Mouse (Mus musculus): ENCODE results near the gene Zfp592. TPM values are rescaled to one million over a fixed set of nuclear protein-coding genes. Genes with fewer than 3 reads are reported as not detected.

Zfp592 gene
- polyA plus RNA-seq, 1 experiment from 2014 or later = 4.2 TPM

- H3K27ac ChIP-seq (ENCODE audit: low read depth, low read length) = no peak overlapping the region
- H3K4me3 ChIP-seq (ENCODE audit: low read depth, low read length) = no peak overlapping the region
- H3K4me1 ChIP-seq (replicated peaks; ENCODE audit: control insufficient read depth, insufficient read depth, low read length) = no peaks in the 10 kb centered on the region
- no peaks in the 10 kb centered on the region for H3K9me3 ChIP-seq (ENCODE audit: control insufficient read depth)
- no peak overlapping the region for H3K9ac ChIP-seq (ENCODE audit: low read depth, low read length)
- no peaks in the 10 kb centered on the region for H3K36me3 ChIP-seq (ENCODE audit: control insufficient read depth, insufficient read depth)
- WGBS = 92% methylated on average over 11 of the region's 11 CpGs
- no peak overlapping the region for H3K4me2 ChIP-seq (replicated peaks; ENCODE audit: low read depth)
- no peak for ATAC-seq
- TF ChIP-seq CTCF (IDR thresholded peaks at IDR 0.05; ENCODE audit: low read depth) = no peak
- no peaks in the 10 kb centered on the region for H3K27me3 ChIP-seq (replicated peaks; ENCODE audit: control insufficient read depth, insufficient read depth, low read length)
Observed at GRCm38 (mm10) chr7:80980566-80980965, 12.9 kb upstream of the Zfp592 start.

GRCm38 (mm10) chr7:80986458-80987187 is 6.9 kb upstream of the Zfp592 start:
- ATAC-seq = peak; percentile 25; the same call in 1 of the 2 replicates
- H3K4me3 ChIP-seq (ENCODE audit: low read depth, low read length) = no peak overlapping the region
- no peaks in the 10 kb centered on the region for H3K36me3 ChIP-seq (ENCODE audit: control insufficient read depth, insufficient read depth)
- H3K27me3 ChIP-seq (replicated peaks; ENCODE audit: control insufficient read depth, insufficient read depth, low read length) = no peaks in the 10 kb centered on the region
- H3K4me2 ChIP-seq (replicated peaks; ENCODE audit: low read depth) = no peak overlapping the region
- peaks cover 7% of the 10 kb centered on the region for H3K4me1 ChIP-seq (replicated peaks; ENCODE audit: control insufficient read depth, insufficient read depth, low read length)
- no peaks in the 10 kb centered on the region for H3K9me3 ChIP-seq (ENCODE audit: control insufficient read depth)
- 15% methylated on average over 6 of the region's 6 CpGs for whole genome bisulfite sequencing
- no peak overlapping the region for H3K27ac ChIP-seq (ENCODE audit: low read depth, low read length)
- H3K9ac ChIP-seq (ENCODE audit: low read depth, low read length) = no peak overlapping the region
- no peak for TF ChIP-seq CTCF (IDR thresholded peaks at IDR 0.05; ENCODE audit: low read depth)

GRCm38 (mm10) chr7:80987805-80988625 is 5.5 kb upstream of the Zfp592 start:
- Histone ChIP-seq H3K9me3 (ENCODE audit: control insufficient read depth) (no peaks in the 10 kb centered on the region), H3K9ac (ENCODE audit: low read depth, low read length) (no peak overlapping the region), H3K4me3 (ENCODE audit: low read depth, low read length) (no peak overlapping the region), H3K4me1 (replicated peaks; ENCODE audit: control insufficient read depth, insufficient read depth, low read length) (peaks cover 13% of the 10 kb centered on the region), H3K27me3 (replicated peaks; ENCODE audit: control insufficient read depth, insufficient read depth, low read length) (no peaks in the 10 kb centered on the region), H3K36me3 (ENCODE audit: control insufficient read depth, insufficient read depth) (no peaks in the 10 kb centered on the region), H3K27ac (ENCODE audit: low read depth, low read length) (no peak overlapping the region), H3K4me2 (replicated peaks; ENCODE audit: low read depth) (no peak overlapping the region)
- TF ChIP-seq CTCF (IDR thresholded peaks at IDR 0.05; ENCODE audit: low read depth) = no peak
- WGBS = 53% methylated on average over 4 of the region's 4 CpGs
- ATAC-seq = no peak

- Histone ChIP-seq H3K36me3 (ENCODE audit: control insufficient read depth, insufficient read depth) (no peaks in the 10 kb centered on the region), H3K27ac (ENCODE audit: low read depth, low read length) (0 out of 2 replicates have a peak overlapping the region, but pooled peaks have one; percentile 4), H3K4me1 (replicated peaks; ENCODE audit: control insufficient read depth, insufficient read depth, low read length) (peaks cover 13% of the 10 kb centered on the region), H3K9me3 (ENCODE audit: control insufficient read depth) (no peaks in the 10 kb centered on the region), H3K27me3 (replicated peaks; ENCODE audit: control insufficient read depth, insufficient read depth, low read length) (no peaks in the 10 kb centered on the region), H3K4me2 (replicated peaks; ENCODE audit: low read depth) (0 out of 2 replicates have a peak overlapping the region, but pooled peaks have one; percentile 13), H3K9ac (ENCODE audit: low read depth, low read length) (no peak overlapping the region), H3K4me3 (ENCODE audit: low read depth, low read length) (no peak overlapping the region)
- no peak for ATAC-seq
- 63% methylated on average over 6 of the region's 6 CpGs for WGBS
- TF ChIP-seq CTCF (IDR thresholded peaks at IDR 0.05; ENCODE audit: low read depth) = no peak
Observed at GRCm38 (mm10) chr7:80990276-80990675, 3.2 kb upstream of the Zfp592 start.

- Histone ChIP-seq H3K27me3 (replicated peaks; ENCODE audit: control insufficient read depth, insufficient read depth, low read length) (no peaks in the 10 kb centered on the region), H3K36me3 (ENCODE audit: control insufficient read depth, insufficient read depth) (no peaks in the 10 kb centered on the region), H3K9ac (ENCODE audit: low read depth, low read length) (peak overlapping the region; percentile 95), H3K27ac (ENCODE audit: low read depth, low read length) (no peak overlapping the region), H3K4me1 (replicated peaks; ENCODE audit: control insufficient read depth, insufficient read depth, low read length) (peaks cover 13% of the 10 kb centered on the region), H3K4me2 (replicated peaks; ENCODE audit: low read depth) (peak overlapping the region; percentile 83), H3K9me3 (ENCODE audit: control insufficient read depth) (no peaks in the 10 kb centered on the region), H3K4me3 (ENCODE audit: low read depth, low read length) (peak overlapping the region; percentile 96)
- 83% methylated on average over 5 of the region's 5 CpGs for WGBS
- ATAC-seq = no peak
- TF ChIP-seq CTCF (IDR thresholded peaks at IDR 0.05; ENCODE audit: low read depth) = no peak
Observed at GRCm38 (mm10) chr7:80991589-80991988, 1.9 kb upstream of the Zfp592 start.

- Histone ChIP-seq H3K4me3 (ENCODE audit: low read depth, low read length) (peak overlapping the region; percentile 96), H3K27ac (ENCODE audit: low read depth, low read length) (peak overlapping the region; percentile 98), H3K4me1 (replicated peaks; ENCODE audit: control insufficient read depth, insufficient read depth, low read length) (peaks cover 13% of the 10 kb centered on the region), H3K36me3 (ENCODE audit: control insufficient read depth, insufficient read depth) (no peaks in the 10 kb centered on the region), H3K9me3 (ENCODE audit: control insufficient read depth) (no peaks in the 10 kb centered on the region), H3K9ac (ENCODE audit: low read depth, low read length) (peak overlapping the region; percentile 95), H3K4me2 (replicated peaks; ENCODE audit: low read depth) (peak overlapping the region; percentile 83), H3K27me3 (replicated peaks; ENCODE audit: control insufficient read depth, insufficient read depth, low read length) (no peaks in the 10 kb centered on the region)
- 27% methylated on average over 6 of the region's 6 CpGs for WGBS
- ATAC-seq = no peak
- no peak for TF ChIP-seq CTCF (IDR thresholded peaks at IDR 0.05; ENCODE audit: low read depth)
Observed at GRCm38 (mm10) chr7:80992063-80992462, 1.4 kb upstream of the Zfp592 start.

Measured in intestine, postnatal 0 days (tissue).